In the genomic region with DNA sequence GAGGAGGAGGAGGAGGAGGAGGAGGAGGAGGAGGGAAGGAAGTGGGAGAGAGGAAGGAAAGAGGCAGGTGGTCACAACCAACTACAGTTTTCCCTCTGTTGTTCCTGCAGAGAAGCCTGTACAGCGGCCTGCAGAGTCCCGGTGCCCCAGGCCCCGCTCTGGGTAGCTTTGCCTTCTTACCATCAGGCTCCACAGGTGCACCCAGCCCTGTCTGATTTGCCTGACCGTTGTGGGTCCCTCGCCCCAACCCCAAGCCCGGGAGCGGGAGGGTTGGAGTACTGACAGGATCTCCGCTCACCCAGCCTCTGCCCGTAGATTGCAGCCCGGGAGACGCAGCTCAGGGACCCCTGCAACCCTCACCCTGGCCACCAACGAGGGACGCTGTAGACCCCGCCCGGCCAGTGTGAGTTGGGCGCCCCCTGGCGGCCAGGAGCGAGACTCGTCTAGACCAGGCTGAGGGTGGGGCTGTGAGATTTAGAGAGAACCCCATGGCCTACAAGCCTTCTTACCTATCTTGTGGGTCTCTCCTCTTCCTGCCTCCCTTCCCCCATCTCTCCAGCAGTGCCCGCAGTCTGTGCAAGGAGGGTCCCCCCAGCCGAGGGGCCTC, we compare ENCODE assay signal across 8 mouse cellular contexts. TPM values are rescaled to one million over a fixed set of nuclear protein-coding genes. Genes with fewer than 3 reads are reported as not detected.
DNase-seq lines count a peak whose midpoint lies in the region; ATAC-seq and TF ChIP-seq lines count a peak whose summit lies in the region.

No protein-coding gene starts in this region.

- no peak overlapping the region for H3K9ac ChIP-seq in ES-E14 (ENCODE audit: insufficient read depth, low read depth, low read length, poor library complexity, severe bottlenecking)
- no peak overlapping the region for H3K9ac ChIP-seq in heart, postnatal 0 days (replicated peaks; ENCODE audit: low read depth, low read length)

- WGBS in forebrain, embryonic 10.5 days: 3% methylated on average over 21 of the region's 21 CpGs
- 2% methylated on average over 19 of the region's 21 CpGs for whole genome bisulfite sequencing in heart, postnatal 0 days

- TF ChIP-seq CTCF in heart, postnatal 0 days (IDR thresholded peaks at IDR 0.05; ENCODE audit: low read depth): peak; percentile 93

- in situ Hi-C loops in ES-E14 (cut with MboI; ENCODE audit: low sequenced_read_pairs in 2 of 2, unreplicated experiment in 2 of 2): no loop called here

- peak; percentile 59 for DNase-seq in ES-E14 (ENCODE audit: low read depth, low spot score)
- DNase-seq in c-Kit-positive CD71-negative TER-119-negative erythroid progenitor cells, embryonic 14.5 days (ENCODE audit: low read depth): peak; percentile 58
- peak; percentile 89 for DNase-seq in forebrain, embryonic 10.5 days (ENCODE audit: extremely low spot score, low spot score)
- DNase-seq in heart, postnatal 0 days (ENCODE audit: low spot score): peak; percentile 69
- DNase-seq in layer of hippocampus, adult 18-20 months (ENCODE audit: low spot score in 2 of 2): peak; percentile 30 to 50
- peak; percentile 78 for DNase-seq in lung, postnatal 10 days
- peak; percentile 26 for DNase-seq in retina, adult 2 months (ENCODE audit: low read depth, low spot score)
- peak; percentile 94 for DNase-seq in thymus, postnatal 4 days

- no peaks in the 10 kb centered on the region for H3K9me3 ChIP-seq in ES-E14 (ENCODE audit: control insufficient read depth, insufficient read depth, low read depth, low read length)
- H3K9me3 ChIP-seq in forebrain, embryonic 10.5 days: no peaks in the 10 kb centered on the region
- no peaks in the 10 kb centered on the region for H3K9me3 ChIP-seq in heart, postnatal 0 days (replicated peaks; ENCODE audit: control insufficient read depth, low read length)

- H3K36me3 ChIP-seq in ES-E14 (ENCODE audit: control insufficient read depth, insufficient read depth, low read length, poor library complexity, severe bottlenecking): no peaks in the 10 kb centered on the region
- no peaks in the 10 kb centered on the region for H3K36me3 ChIP-seq in forebrain, embryonic 10.5 days (replicated peaks)
- no peaks in the 10 kb centered on the region for H3K36me3 ChIP-seq in heart, postnatal 0 days (replicated peaks; ENCODE audit: control insufficient read depth, insufficient read depth, low read length)

- peak overlapping the region; percentile 24 to 52; a peak in 3 of 4 replicates for H3K4me3 ChIP-seq in ES-E14 (ENCODE audit: insufficient read depth in 1 of 2, low read depth in 1 of 2, low read length in 2 of 2, poor library complexity in 1 of 2, severe bottlenecking in 1 of 2)
- peak overlapping the region; percentile 46 for H3K4me3 ChIP-seq in forebrain, embryonic 10.5 days
- peak overlapping the region; percentile 18; the same call in 1 of the 2 replicates for H3K4me3 ChIP-seq in heart, postnatal 0 days (ENCODE audit: low read depth, low read length)

- peak; percentile 86 for ATAC-seq in heart, postnatal 0 days (ENCODE audit: insufficient read depth, low read depth)

- peaks cover 43% of the 10 kb centered on the region for H3K27me3 ChIP-seq in forebrain, embryonic 10.5 days (ENCODE audit: poor library complexity, severe bottlenecking)
- H3K27me3 ChIP-seq in heart, postnatal 0 days (ENCODE audit: control insufficient read depth, insufficient read depth, low read length): peaks cover 13% of the 10 kb centered on the region

- H3K4me2 ChIP-seq in heart, postnatal 0 days (ENCODE audit: low read depth, low read length): peak overlapping the region; percentile 50

- no peak for TF ChIP-seq EP300 in heart, postnatal 0 days (IDR thresholded peaks at IDR 0.05; ENCODE audit: low read depth)

- peaks cover 1 to 8% of the 10 kb centered on the region in 2 experiments; a peak in 1 of 4 replicates for H3K4me1 ChIP-seq in ES-E14 (ENCODE audit: control insufficient read depth in 2 of 2, insufficient read depth in 2 of 2, low read length in 2 of 2, poor library complexity in 1 of 2)
- peaks cover 20% of the 10 kb centered on the region for H3K4me1 ChIP-seq in forebrain, embryonic 10.5 days
- no peaks in the 10 kb centered on the region for H3K4me1 ChIP-seq in heart, postnatal 0 days (ENCODE audit: control insufficient read depth, insufficient read depth)

- H3K27ac ChIP-seq in ES-E14 (ENCODE audit: insufficient read depth, low read depth, low read length, poor library complexity, severe bottlenecking): no peak overlapping the region
- peak overlapping the region; percentile 42 for H3K27ac ChIP-seq in forebrain, embryonic 10.5 days
- H3K27ac ChIP-seq in heart, postnatal 0 days (ENCODE audit: low read depth): no peak overlapping the region

TF ChIP-seq in ES-E14, 5 proteins besides CTCF, POLR2A, EP300 and RAD21:
- TF ChIP-seq ZC3H11A (IDR thresholded peaks at IDR 0.05; ENCODE audit: borderline replicate concordance, low read depth, low read length) (peak; percentile 37; the same call in 1 of the 2 replicates), MAFK (IDR thresholded peaks at IDR 0.05; ENCODE audit: insufficient read depth, low read depth, low read length) (no peak), ZNF384 (IDR thresholded peaks at IDR 0.05; ENCODE audit: low read depth, low read length) (0 out of 2 replicates have a peak, but pooled peaks have one; percentile 22)

RNA-seq across cellular contexts. Expression of gene Tmem161a, which starts 5.5 kb away (rescaled TPM):
- total RNA-seq in ES-E14 (2012; rRNA removed): 73.9 and 116 TPM in 2 replicates
- polyA plus RNA-seq in forebrain, embryonic 10.5 days (2016; fragmentation: Nextera tagmentation; extraction: Ambion mirVana): 68.8 and 70.2 TPM in 2 replicates
- total RNA-seq in heart, postnatal 0 days (2014; rRNA removed; ENCODE audit: low replicate concordance): 155 and 174 TPM in 2 replicates
- 120 and 132 TPM in 2 replicates for polyA plus RNA-seq in heart, postnatal 0 days (2015; fragmentation: Nextera tagmentation; extraction: Ambion mirVana)
- total RNA-seq in layer of hippocampus, adult 18-20 months (2021): 10 to 100 TPM; 49.9 to 50.3 TPM

RNA-seq across cellular contexts. Expression of gene Mef2b, which starts 27.1 kb away (rescaled TPM):
- 3.6 and 5.4 TPM in 2 replicates for total RNA-seq in ES-E14 (2012; rRNA removed)
- 0.71 and 0.74 TPM in 2 replicates for polyA plus RNA-seq in forebrain, embryonic 10.5 days (2016; fragmentation: Nextera tagmentation; extraction: Ambion mirVana)
- total RNA-seq in heart, postnatal 0 days (2014; rRNA removed; ENCODE audit: low replicate concordance): not detected in 2 replicates
- polyA plus RNA-seq in heart, postnatal 0 days (2015; fragmentation: Nextera tagmentation; extraction: Ambion mirVana): 0.20 TPM in 1 of 2 replicates, not detected in the other
- under 1 TPM; 0.28 to 0.57 TPM for total RNA-seq in layer of hippocampus, adult 18-20 months (2021)

RNA-seq across cellular contexts. Expression of gene Borcs8, which starts 27.3 kb away (rescaled TPM):
- 30.0 and 31.2 TPM in 2 replicates for total RNA-seq in ES-E14 (2012; rRNA removed)
- 38.5 and 41.6 TPM in 2 replicates for polyA plus RNA-seq in forebrain, embryonic 10.5 days (2016; fragmentation: Nextera tagmentation; extraction: Ambion mirVana)
- 34.3 and 68.4 TPM in 2 replicates for total RNA-seq in heart, postnatal 0 days (2014; rRNA removed; ENCODE audit: low replicate concordance)
- polyA plus RNA-seq in heart, postnatal 0 days (2015; fragmentation: Nextera tagmentation; extraction: Ambion mirVana): 32.1 and 34.5 TPM in 2 replicates
- total RNA-seq in layer of hippocampus, adult 18-20 months (2021): 10 to 100 TPM; 45.3 to 47.7 TPM

RNA-seq across cellular contexts. Expression of gene Rfxank, which starts 27.7 kb away (rescaled TPM):
- 10.4 and 11.2 TPM in 2 replicates for total RNA-seq in ES-E14 (2012; rRNA removed)
- 17.1 and 19.2 TPM in 2 replicates for polyA plus RNA-seq in forebrain, embryonic 10.5 days (2016; fragmentation: Nextera tagmentation; extraction: Ambion mirVana)
- 29.4 and 48.4 TPM in 2 replicates for total RNA-seq in heart, postnatal 0 days (2014; rRNA removed; ENCODE audit: low replicate concordance)
- polyA plus RNA-seq in heart, postnatal 0 days (2015; fragmentation: Nextera tagmentation; extraction: Ambion mirVana): 22.5 and 23.9 TPM in 2 replicates
- total RNA-seq in layer of hippocampus, adult 18-20 months (2021): 10 to 100 TPM; 16.0 to 16.4 TPM

RNA-seq across cellular contexts. Expression of gene Nr2c2ap, which starts 35.5 kb away (rescaled TPM):
- total RNA-seq in ES-E14 (2012; rRNA removed): 9.6 and 10.4 TPM in 2 replicates
- 35.7 and 37.9 TPM in 2 replicates for polyA plus RNA-seq in forebrain, embryonic 10.5 days (2016; fragmentation: Nextera tagmentation; extraction: Ambion mirVana)
- 2.9 and 10.3 TPM in 2 replicates for total RNA-seq in heart, postnatal 0 days (2014; rRNA removed; ENCODE audit: low replicate concordance)
- 29.2 and 32.5 TPM in 2 replicates for polyA plus RNA-seq in heart, postnatal 0 days (2015; fragmentation: Nextera tagmentation; extraction: Ambion mirVana)
- 10 to 100 TPM; 28.1 to 30.1 TPM for total RNA-seq in layer of hippocampus, adult 18-20 months (2021)

Comparison
In these comparisons a context has a peak if more than half of its experiments do, and no peak if none do; other contexts are left out.
1. DNase-seq: peak in every context shown above with its lines; median percentile 94 in thymus, postnatal 4 days; 89 in forebrain, embryonic 10.5 days; 78 in lung, postnatal 10 days; 69 in heart, postnatal 0 days; 59 in ES-E14; 58 in c-Kit-positive CD71-negative TER-119-negative erythroid progenitor cells, embryonic 14.5 days; 40 in layer of hippocampus, adult 18-20 months; 26 in retina, adult 2 months.